Mouse (Mus musculus) stomach, embryonic 16.5 days (tissue): ENCODE data around the gene Anapc2. TPM values are rescaled to one million over a fixed set of nuclear protein-coding genes. Genes with fewer than 3 reads are reported as not detected.
A peak's percentile ranks its signal among the peaks of the same experiment; 100 is the strongest.

ENCODE experiments used
- ATAC-seq: fragments of 200-750 bp; cut with Nextera tagmentation; 2 replicates; pipeline ENCODE4 v1.8.0; 2017; ENCODE audit warnings: moderate number of reproducible peaks, moderate TSS enrichment; ENCODE audit not compliant: insufficient read depth, low FRiP score
- H3K27ac ChIP-seq: fragments of 300-500 bp; sonication (generic); 2 replicates; pipeline ENCODE4 v1.5.1; 2014; ENCODE audit warnings: low read length
- H3K27me3 ChIP-seq: fragments of 300-500 bp; sonication (generic); 2 replicates; pipeline ENCODE4 v1.6.1; 2014; ENCODE audit warnings: low read length, control low read depth, mixed read lengths; ENCODE audit not compliant: control insufficient read depth, insufficient read depth
- H3K36me3 ChIP-seq: fragments of 300-500 bp; sonication (generic); 2 replicates; pipeline ENCODE4 v1.6.1; 2014; ENCODE audit warnings: low read length; ENCODE audit not compliant: control insufficient read depth, insufficient read depth
- H3K4me1 ChIP-seq: fragments of 300-500 bp; sonication (generic); 2 replicates; pipeline ENCODE4 v1.6.1; 2014; ENCODE audit warnings: low read length, control low read depth, mixed read lengths; ENCODE audit not compliant: control insufficient read depth, insufficient read depth
- H3K4me2 ChIP-seq: fragments of 300-500 bp; sonication (generic); 2 replicates; pipeline ENCODE4 v1.6.1; 2014; ENCODE audit warnings: low read depth, low read length, mixed read lengths
- H3K4me3 ChIP-seq: fragments of 300-500 bp; sonication (generic); replicated peaks from 2 replicates; pipeline ENCODE4 v1.5.1; 2014; ENCODE audit warnings: mild to moderate bottlenecking, low read length
- H3K9ac ChIP-seq: fragments of 300-500 bp; sonication (generic); 2 replicates; pipeline ENCODE4 v1.6.1; 2014; ENCODE audit warnings: low read length
- H3K9me3 ChIP-seq: fragments of 300-500 bp; sonication (generic); replicated peaks from 2 replicates; pipeline ENCODE4 v1.6.1; 2016; ENCODE audit warnings: low read length, control low read depth; ENCODE audit not compliant: control insufficient read depth
- WGBS: fragments of 180-500 bp; shearing (Covaris S2); extraction: QIAGEN DNeasy Blood & Tissue Kit; methylation state at CpG from one replicate; pipeline ENCODE4 v1.1.7; 2014; 5-methylcytosine and 5-hydroxymethylcytosine counted together
- polyA plus RNA-seq: library from polyadenylated mRNA; unstranded; fragments of >200 nt; fragmentation: Nextera tagmentation; extraction: Ambion mirVana; gene quantifications from 2 replicates; pipeline ENCODE4 v1.2.1, GENCODE M21; 2015

Gene Anapc2
- polyA plus RNA-seq, 1 experiment from 2014 or later, result 123 TPM

DNA sequence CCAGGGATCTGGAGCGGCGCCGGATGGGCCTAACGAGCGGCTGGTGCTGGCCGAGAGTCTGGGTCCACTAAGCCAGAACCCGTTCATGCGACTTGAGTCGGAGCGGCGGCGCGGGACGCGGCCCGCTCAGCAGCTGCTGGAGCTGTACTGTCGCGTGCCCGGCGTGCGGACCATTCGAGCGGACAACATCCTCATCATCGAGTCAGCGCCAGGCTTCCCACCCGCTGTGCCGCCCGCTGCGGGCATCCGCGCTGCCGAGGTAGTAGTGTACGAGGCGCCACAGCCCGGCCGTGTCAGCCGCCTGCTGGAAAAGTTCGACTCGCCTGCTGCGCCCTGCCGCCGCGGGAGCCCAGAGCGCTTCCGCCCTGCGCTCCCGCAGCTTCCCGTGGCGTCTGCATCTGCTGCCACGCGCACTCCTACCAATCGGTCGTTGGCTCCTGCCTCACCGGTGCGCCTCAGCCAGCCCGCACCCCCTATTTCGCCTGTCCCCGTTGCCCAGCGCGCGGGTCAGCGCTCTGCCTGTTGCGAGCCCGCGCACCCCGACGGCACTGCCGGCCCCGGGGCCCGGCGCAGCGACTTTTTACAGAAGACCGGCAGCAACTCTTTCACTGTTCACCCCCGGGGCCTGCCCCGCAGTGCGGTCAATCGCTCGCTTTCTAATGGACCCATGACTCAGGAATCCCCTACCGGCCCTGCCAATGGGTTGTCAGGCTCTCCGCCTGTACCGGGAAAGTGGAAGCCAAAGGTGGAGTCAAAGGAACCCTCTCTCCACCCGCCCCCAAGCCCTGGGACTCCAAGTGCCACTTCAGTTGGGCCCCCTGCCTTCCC lies 9.3 kb upstream of the Anapc2 start:
- peak overlapping the region; percentile 85 for H3K4me2 ChIP-seq
- H3K4me3 ChIP-seq, result peak overlapping the region; percentile 72
- ATAC-seq, result no peak
- peak overlapping the region; percentile 60 for H3K27ac ChIP-seq
- H3K36me3 ChIP-seq, result no peaks in the 10 kb centered on the region
- peak overlapping the region; percentile 82 for H3K9ac ChIP-seq
- H3K9me3 ChIP-seq, result no peaks in the 10 kb centered on the region
- peaks cover 36% of the 10 kb centered on the region for H3K4me1 ChIP-seq
- WGBS, result under 1% methylated on average over 82 of the region's 82 CpGs
- H3K27me3 ChIP-seq, result peaks cover 7% of the 10 kb centered on the region; the same call in 1 of the 2 replicates

- H3K9me3 ChIP-seq, result no peaks in the 10 kb centered on the region
- H3K4me1 ChIP-seq, result peaks cover 36% of the 10 kb centered on the region
- no peak overlapping the region; the same call in 1 of the 2 replicates for H3K27ac ChIP-seq
- WGBS, result 22% methylated on average over 12 of the region's 12 CpGs
- no peak for ATAC-seq
- peaks cover 7% of the 10 kb centered on the region; the same call in 1 of the 2 replicates for H3K27me3 ChIP-seq
- H3K4me2 ChIP-seq, result peak overlapping the region; percentile 85
- H3K9ac ChIP-seq, result peak overlapping the region; percentile 82
- no peaks in the 10 kb centered on the region; the same call in 1 of the 2 replicates for H3K36me3 ChIP-seq
- H3K4me3 ChIP-seq, result peak overlapping the region; percentile 72
Measured at GRCm38 (mm10) chr2:25263623-25264285, 8.5 kb upstream of the Anapc2 start.

DNA sequence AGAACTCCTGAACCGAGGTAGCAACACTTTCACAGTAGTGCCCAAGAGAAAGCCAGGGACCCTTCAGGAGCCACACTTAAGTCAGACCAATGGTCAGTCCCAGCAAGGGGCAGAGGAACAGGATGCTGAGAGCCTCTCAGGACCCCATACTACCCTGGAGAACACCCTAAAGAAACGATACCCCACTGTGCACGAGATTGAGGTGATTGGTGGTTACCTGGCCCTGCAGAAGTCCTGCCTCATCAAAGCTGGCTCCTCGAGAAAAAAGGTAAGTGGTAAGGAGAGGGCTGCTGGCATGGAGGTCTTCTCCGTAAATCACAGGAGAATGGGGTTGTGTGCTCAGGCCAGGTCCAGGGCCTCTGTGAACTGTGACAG lies 8.0 kb upstream of the Anapc2 start:
- peaks cover 7% of the 10 kb centered on the region; the same call in 1 of the 2 replicates for H3K27me3 ChIP-seq
- peaks cover 36% of the 10 kb centered on the region for H3K4me1 ChIP-seq
- peak overlapping the region; percentile 90; the same call in 1 of the 2 replicates for H3K27ac ChIP-seq
- 77% methylated on average over 5 of the region's 5 CpGs for WGBS
- peak overlapping the region; percentile 85 for H3K4me2 ChIP-seq
- H3K9me3 ChIP-seq, result no peaks in the 10 kb centered on the region
- peak overlapping the region; percentile 82 for H3K9ac ChIP-seq
- peak overlapping the region; percentile 72 for H3K4me3 ChIP-seq
- ATAC-seq, result no peak
- no peaks in the 10 kb centered on the region; the same call in 1 of the 2 replicates for H3K36me3 ChIP-seq

DNA sequence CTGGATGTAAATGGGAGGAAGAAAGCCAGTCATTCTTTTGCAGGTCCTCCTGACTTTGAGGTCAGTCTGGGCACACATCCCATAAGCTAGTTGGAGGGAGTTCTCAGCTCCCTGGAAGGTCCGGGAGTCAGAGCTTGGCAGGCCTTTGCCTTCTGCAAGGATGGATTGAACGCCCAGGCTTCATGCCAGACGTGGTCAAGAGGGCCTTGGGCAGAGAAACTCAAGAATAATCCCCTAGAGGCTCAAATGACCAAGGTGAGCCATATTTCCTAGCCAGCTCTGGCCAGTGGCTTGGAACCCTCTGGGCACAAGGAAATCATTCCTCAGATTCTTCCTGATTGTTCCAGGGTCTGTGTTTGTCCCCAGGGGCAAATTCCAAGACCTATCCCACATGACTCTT lies 7.4 kb upstream of the Anapc2 start:
- H3K4me2 ChIP-seq, result peak overlapping the region; percentile 85
- peak overlapping the region; percentile 82 for H3K9ac ChIP-seq
- peak overlapping the region; percentile 72 for H3K4me3 ChIP-seq
- 65% methylated on average over 3 of the region's 3 CpGs for WGBS
- peaks cover 36% of the 10 kb centered on the region for H3K4me1 ChIP-seq
- H3K27ac ChIP-seq, result peak overlapping the region; percentile 90; the same call in 1 of the 2 replicates
- no peaks in the 10 kb centered on the region for H3K9me3 ChIP-seq
- H3K36me3 ChIP-seq, result peaks cover under 1% of the 10 kb centered on the region; the same call in 1 of the 2 replicates
- H3K27me3 ChIP-seq, result peaks cover 7% of the 10 kb centered on the region; the same call in 1 of the 2 replicates
- ATAC-seq, result no peak

DNA sequence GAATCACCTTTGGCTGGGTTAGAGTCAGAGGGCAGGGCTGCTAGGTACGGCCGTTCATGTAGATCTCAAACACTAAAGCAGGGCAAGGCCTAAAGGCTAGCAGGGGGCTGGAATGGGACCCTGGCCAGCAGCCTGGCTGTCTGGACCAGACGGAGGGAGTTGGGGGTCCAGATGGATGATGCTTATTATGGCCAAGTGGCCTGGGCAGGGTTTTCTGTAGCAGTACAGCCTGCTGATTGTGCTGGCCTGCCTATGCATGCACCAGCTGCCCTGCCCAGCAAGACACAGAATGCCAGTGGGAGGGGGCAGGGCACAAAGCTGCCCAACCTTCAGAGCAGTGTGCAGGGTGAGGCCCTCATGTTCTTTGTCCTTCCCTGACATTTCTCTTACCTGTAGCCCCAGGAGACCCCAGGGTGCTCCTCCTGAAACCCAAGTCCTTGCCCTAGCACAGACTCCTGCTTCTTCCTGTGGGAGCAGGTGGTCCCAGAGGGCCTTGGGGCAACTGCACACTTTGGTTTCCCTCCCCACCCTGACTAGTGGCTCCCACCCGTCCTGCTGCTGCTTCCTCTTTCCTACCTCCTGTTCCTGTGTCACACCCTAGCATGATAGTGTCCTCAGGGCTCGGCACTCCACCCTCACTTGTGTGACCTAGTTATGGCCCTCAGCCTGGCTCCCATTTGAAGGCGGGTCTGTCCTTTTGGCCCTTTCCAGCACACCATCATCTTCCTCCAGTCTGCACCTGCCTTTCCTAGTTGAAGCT lies 6.2 kb upstream of the Anapc2 start:
- Histone ChIP-seq H3K9me3 (no peaks in the 10 kb centered on the region), H3K4me1 (peaks cover 39% of the 10 kb centered on the region), H3K4me2 (peak overlapping the region; percentile 85), H3K36me3 (peaks cover 8% of the 10 kb centered on the region; the same call in 1 of the 2 replicates), H3K9ac (peak overlapping the region; percentile 82), H3K4me3 (peak overlapping the region; percentile 72), H3K27me3 (peaks cover 7% of the 10 kb centered on the region; the same call in 1 of the 2 replicates), H3K27ac (peak overlapping the region; percentile 90)
- ATAC-seq, result peak; percentile 16; the same call in 1 of the 2 replicates
- 53% methylated on average over 6 of the region's 6 CpGs for WGBS

GRCm38 (mm10) chr2:25266720-25267119 lies 5.6 kb upstream of the Anapc2 start:
- Histone ChIP-seq H3K4me3 (peak overlapping the region; percentile 72), H3K4me1 (peaks cover 45% of the 10 kb centered on the region), H3K9me3 (no peaks in the 10 kb centered on the region), H3K4me2 (peak overlapping the region; percentile 85), H3K27ac (peak overlapping the region; percentile 90), H3K9ac (peak overlapping the region; percentile 82), H3K27me3 (peaks cover 7% of the 10 kb centered on the region; the same call in 1 of the 2 replicates), H3K36me3 (peaks cover 8% of the 10 kb centered on the region; the same call in 1 of the 2 replicates)
- peak; percentile 30 for ATAC-seq
- 24% methylated on average over 2 of the region's 2 CpGs for WGBS

DNA sequence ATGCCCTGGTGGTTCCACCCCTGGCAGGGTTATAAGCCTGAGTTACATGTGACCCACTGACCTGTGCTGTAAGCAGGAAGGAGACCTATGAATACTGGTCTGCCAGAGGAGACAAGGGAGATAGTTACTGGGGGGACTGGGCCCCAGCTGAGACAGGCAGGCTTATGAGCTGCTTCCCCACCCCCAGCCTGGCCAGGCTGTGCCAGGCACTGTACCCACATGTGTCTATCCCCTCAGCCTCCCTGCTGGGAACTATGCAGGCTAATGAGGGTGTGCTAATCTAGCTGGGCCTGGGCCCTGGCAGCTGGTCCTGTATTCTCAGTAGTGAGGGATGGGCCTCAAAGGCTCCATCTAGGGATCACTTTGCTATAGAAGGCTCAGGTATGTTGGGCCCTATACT lies 5.0 kb upstream of the Anapc2 start:
- peaks cover 45% of the 10 kb centered on the region for H3K4me1 ChIP-seq
- H3K9me3 ChIP-seq, result no peaks in the 10 kb centered on the region
- H3K9ac ChIP-seq, result peak overlapping the region; percentile 82
- H3K4me2 ChIP-seq, result peak overlapping the region; percentile 85
- peaks cover 8% of the 10 kb centered on the region; the same call in 1 of the 2 replicates for H3K36me3 ChIP-seq
- ATAC-seq, result no peak
- peaks cover 7% of the 10 kb centered on the region; the same call in 1 of the 2 replicates for H3K27me3 ChIP-seq
- peak overlapping the region; percentile 90 for H3K27ac ChIP-seq
- peak overlapping the region; percentile 14 for H3K4me3 ChIP-seq

DNA sequence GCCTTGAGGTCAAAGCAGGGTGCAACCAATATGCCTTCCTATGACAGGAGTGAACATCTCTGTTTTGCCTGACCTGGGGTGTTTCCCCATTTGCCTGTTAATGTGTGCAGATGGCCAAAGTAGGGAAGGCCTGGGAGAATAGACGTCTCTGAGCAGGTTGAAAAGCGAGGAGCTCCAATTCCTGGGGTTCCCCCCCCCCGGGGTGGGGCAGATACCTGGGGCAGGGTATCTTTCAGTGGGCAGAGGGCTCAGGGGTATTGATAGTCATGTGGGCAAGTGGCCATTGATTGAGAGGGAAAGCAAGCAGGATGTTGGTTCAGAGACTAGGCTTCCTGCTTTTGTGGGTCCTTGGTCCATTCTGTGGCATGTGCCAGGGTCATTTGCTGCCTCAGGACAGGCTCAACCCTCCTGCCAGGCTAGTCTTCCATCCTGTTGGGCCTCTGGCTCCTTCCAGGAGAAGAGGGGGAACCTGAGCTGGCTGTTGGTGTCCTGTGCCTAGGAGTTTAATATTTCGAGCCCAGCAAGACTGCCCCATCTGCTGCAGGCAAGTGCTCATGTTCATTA lies 4.5 kb upstream of the Anapc2 start:
- WGBS, result 67% methylated on average over 4 of the region's 4 CpGs
- H3K36me3 ChIP-seq, result peaks cover 8% of the 10 kb centered on the region; the same call in 1 of the 2 replicates
- no peak overlapping the region; the same call in 1 of the 2 replicates for H3K9ac ChIP-seq
- peaks cover 7% of the 10 kb centered on the region; the same call in 1 of the 2 replicates for H3K27me3 ChIP-seq
- H3K4me3 ChIP-seq, result peak overlapping the region; percentile 14; the same call in 1 of the 2 replicates
- peak overlapping the region; percentile 90 for H3K27ac ChIP-seq
- peaks cover 45% of the 10 kb centered on the region for H3K4me1 ChIP-seq
- H3K9me3 ChIP-seq, result no peaks in the 10 kb centered on the region
- peak overlapping the region; percentile 85; the same call in 1 of the 2 replicates for H3K4me2 ChIP-seq
- no peak for ATAC-seq
